Mouse (Mus musculus): ENCODE data around the gene Pdxp.
A peak's percentile ranks its signal among the peaks of the same experiment; 100 is the strongest.

Gene Pdxp

GRCm38 (mm10) chr15:78899740-78900584 is 13.8 kb upstream of the Pdxp start, which contains the start of gene Sh3bp1:
TSS of gene Sh3bp1 (plus strand) at chr15:78899768.
- peak; percentile 64 for DNase-seq (ENCODE audit: low spot score)

GRCm38 (mm10) chr15:78900585-78901421 is 12.9 kb upstream of the Pdxp start:
- DNase-seq (ENCODE audit: low spot score), result no peak

GRCm38 (mm10) chr15:78901422-78901789 is 12.3 kb upstream of the Pdxp start:
- DNase-seq (ENCODE audit: low spot score), result no peak

- DNase-seq (ENCODE audit: low spot score), result peak; percentile 86
These were observed 10.5 kb upstream of the Pdxp start for GRCm38 (mm10) chr15:78903243-78903642.

- no peak for DNase-seq (ENCODE audit: low spot score)
These were observed 5.3 kb upstream of the Pdxp start for GRCm38 (mm10) chr15:78908399-78908798.

- DNase-seq (ENCODE audit: low spot score), result no peak
These were observed 4.7 kb upstream of the Pdxp start for GRCm38 (mm10) chr15:78908982-78909381.

- DNase-seq (ENCODE audit: low spot score), result no peak
These were observed 1.7 kb upstream of the Pdxp start for GRCm38 (mm10) chr15:78912040-78912439.

GRCm38 (mm10) chr15:78914091-78914822 is 538 bp downstream of the Pdxp start:
- DNase-seq (ENCODE audit: low spot score), result no peak

GRCm38 (mm10) chr15:78914823-78915659 is 1.3 kb downstream of the Pdxp start:
- no peak for DNase-seq (ENCODE audit: low spot score)

- peak; percentile 83 for DNase-seq (ENCODE audit: low spot score)
These were observed 1.9 kb downstream of the Pdxp start for GRCm38 (mm10) chr15:78915660-78916017.

GRCm38 (mm10) chr15:78916052-78916826 is 2.5 kb downstream of the Pdxp start:
- no peak for DNase-seq (ENCODE audit: low spot score)

- DNase-seq (ENCODE audit: low spot score), result no peak
These were observed 4.4 kb downstream of the Pdxp start for GRCm38 (mm10) chr15:78918126-78918525.

GRCm38 (mm10) chr15:78919914-78920313 is 6.2 kb downstream of the Pdxp start:
- no peak for DNase-seq (ENCODE audit: low spot score)

- DNase-seq (ENCODE audit: low spot score), result no peak
These were observed 9.0 kb downstream of the Pdxp start for GRCm38 (mm10) chr15:78922700-78923099.

GRCm38 (mm10) chr15:78923585-78923984 is 9.9 kb downstream of the Pdxp start:
- DNase-seq (ENCODE audit: low spot score), result no peak

- no peak for DNase-seq (ENCODE audit: low spot score)
These were observed 11.4 kb downstream of the Pdxp start for GRCm38 (mm10) chr15:78925129-78925528.

- DNase-seq (ENCODE audit: low spot score), result peak; percentile 84
These were observed 12.6 kb downstream of the Pdxp start, which contains the start of gene Lgals1 for GRCm38 (mm10) chr15:78926021-78926919. TSS of gene Lgals1 (plus strand) at chr15:78926725.

GRCm38 (mm10) chr15:78927021-78927787 is 13.5 kb downstream of the Pdxp start:
- no peak for DNase-seq (ENCODE audit: low spot score)
